Mouse (Mus musculus): Measurements from ENCODE around the gene Eed.
"Not testable (repeated sequence)": the region's sequence is repeated elsewhere in the genome, so short reads cannot be mapped to it uniquely, and the experiment has no call there.

The Eed gene

GRCm38 (mm10) chr7:89980485-89981422 lies at the start of gene Eed:
TSS of gene Eed (minus strand) at chr7:89980983.
- DNase-seq (ENCODE audit: extremely low spot score) = peak; percentile 94

- peak; percentile 15 for DNase-seq (ENCODE audit: extremely low spot score)
Measured at GRCm38 (mm10) chr7:90029548-90030485, 49.0 kb upstream of the Eed start.

- peak; percentile 46 for DNase-seq (ENCODE audit: extremely low spot score)
Measured at GRCm38 (mm10) chr7:90028888-90029547, 48.2 kb upstream of the Eed start.

GRCm38 (mm10) chr7:90024975-90025374 lies 44.2 kb upstream of the Eed start:
- DNase-seq (ENCODE audit: extremely low spot score) = no peak

GRCm38 (mm10) chr7:90022974-90023707 lies 42.4 kb upstream of the Eed start:
- no peak for DNase-seq (ENCODE audit: extremely low spot score)

- no peak for DNase-seq (ENCODE audit: extremely low spot score)
Measured at GRCm38 (mm10) chr7:90020331-90020730, 39.5 kb upstream of the Eed start.

- DNase-seq (ENCODE audit: extremely low spot score) = no peak
Measured at GRCm38 (mm10) chr7:90019570-90019969, 38.8 kb upstream of the Eed start.

- DNase-seq (ENCODE audit: extremely low spot score) = peak; percentile 38
Measured at GRCm38 (mm10) chr7:90016930-90017588, 36.3 kb upstream of the Eed start.

GRCm38 (mm10) chr7:90016459-90016858 lies 35.7 kb upstream of the Eed start:
- DNase-seq (ENCODE audit: extremely low spot score) = no peak

GRCm38 (mm10) chr7:90006667-90007653 lies 26.2 kb upstream of the Eed start:
- DNase-seq (ENCODE audit: extremely low spot score) = no peak

- DNase-seq (ENCODE audit: extremely low spot score) = no peak
Measured at GRCm38 (mm10) chr7:90004781-90005180, 24.0 kb upstream of the Eed start.

- no peak for DNase-seq (ENCODE audit: extremely low spot score)
Measured at GRCm38 (mm10) chr7:90002375-90002774, 21.6 kb upstream of the Eed start.

GRCm38 (mm10) chr7:89999491-89999890 lies 18.7 kb upstream of the Eed start:
- DNase-seq (ENCODE audit: extremely low spot score) = no peak

GRCm38 (mm10) chr7:89998624-89999006 lies 17.8 kb upstream of the Eed start:
- no peak for DNase-seq (ENCODE audit: extremely low spot score)

GRCm38 (mm10) chr7:89998006-89998623 lies 17.3 kb upstream of the Eed start:
- peak; percentile 66 for DNase-seq (ENCODE audit: extremely low spot score)

GRCm38 (mm10) chr7:89997526-89997925 lies 16.7 kb upstream of the Eed start:
- not testable (repeated sequence) for DNase-seq (ENCODE audit: extremely low spot score)

- no peak for DNase-seq (ENCODE audit: extremely low spot score)
Measured at GRCm38 (mm10) chr7:89993091-89993490, 12.3 kb upstream of the Eed start.

- DNase-seq (ENCODE audit: extremely low spot score) = no peak
Measured at GRCm38 (mm10) chr7:89984421-89984820, 3.6 kb upstream of the Eed start.

- no peak for DNase-seq (ENCODE audit: extremely low spot score)
Measured at GRCm38 (mm10) chr7:89983441-89983840, 2.7 kb upstream of the Eed start.

Data from embryo, embryonic 9.5 days (tissue).